Mouse (Mus musculus): ENCODE measurements at regions not wholly inside any gene's neighbourhood (a gene's known extent, or its start where the extent isn't known, plus 50 kb on each side); places are given as distances from the start of the nearest gene placed in this dataset.

DNA sequence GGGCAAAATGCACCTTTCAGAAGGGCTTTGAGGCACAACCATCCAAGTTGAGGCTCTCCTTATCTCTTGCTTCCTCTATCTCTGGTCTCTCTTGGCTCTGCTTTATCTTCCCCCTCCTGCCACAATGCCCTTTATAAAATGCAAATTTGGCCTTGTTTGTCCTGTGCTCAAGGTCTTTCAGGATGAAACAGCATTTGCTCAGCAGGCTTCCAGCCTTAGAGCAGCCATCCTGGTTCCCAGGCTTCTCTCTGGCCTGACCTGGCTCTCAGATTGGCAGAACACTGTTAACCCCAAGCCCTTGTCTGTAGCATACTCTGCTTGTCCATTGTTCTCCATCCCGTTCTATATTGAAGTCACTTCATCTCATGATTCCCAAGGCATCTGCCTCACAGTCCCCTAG, 579.3 kb downstream of the Tmem182 start:
- TF ChIP-seq CTCF (IDR thresholded peaks at IDR 0.05), result no peak
- TF ChIP-seq EP300 (IDR thresholded peaks at IDR 0.05), result no peak
